Mouse (Mus musculus) liver, adult 2 months (tissue): ENCODE data around the gene Ppwd1. TPM values are rescaled to one million over a fixed set of nuclear protein-coding genes. Genes with fewer than 3 reads are reported as not detected.

Experiments
- DNase-seq: peaks from one replicate; pipeline ENCODE4 v3.0.0-alpha.2; 2011; ENCODE audit warnings: low read depth, low spot score; ENCODE audit errors: extremely low read depth
- H3K27ac ChIP-seq: fragments of 200-500 bp; replicated peaks from 2 replicates; pipeline ENCODE4 v1.5.1; 2012; ENCODE audit warnings: low read depth, mild to moderate bottlenecking, control low read depth, inconsistent platforms, low read length; ENCODE audit not compliant: insufficient read depth
- H3K27me3 ChIP-seq: fragments of 200-500 bp; 2 replicates; pipeline ENCODE4 v1.6.1; 2012; ENCODE audit warnings: mild to moderate bottlenecking, moderate library complexity, low read length, inconsistent platforms; ENCODE audit not compliant: control insufficient read depth, insufficient read depth
- H3K36me3 ChIP-seq: fragments of 200-500 bp; 2 replicates; pipeline ENCODE4 v1.6.1; 2012; ENCODE audit warnings: low read length, inconsistent platforms; ENCODE audit not compliant: control insufficient read depth, insufficient read depth
- H3K4me1 ChIP-seq: fragments of 200-500 bp; 2 replicates; pipeline ENCODE4 v1.6.1; 2011; ENCODE audit warnings: low read length; ENCODE audit not compliant: control insufficient read depth, insufficient read depth
- H3K4me3 ChIP-seq: fragments of 200-500 bp; 2 replicates; pipeline ENCODE4 v1.5.1; 2011; ENCODE audit warnings: low read depth, mild to moderate bottlenecking, control low read depth, low read length, moderate library complexity; ENCODE audit not compliant: insufficient read depth
- H3K79me2 ChIP-seq: fragments of 200-500 bp; 2 replicates; pipeline ENCODE4 v1.6.1; 2012; ENCODE audit warnings: inconsistent platforms, mild to moderate bottlenecking, low read length, moderate library complexity; ENCODE audit not compliant: control insufficient read depth, insufficient read depth
- H3K9ac ChIP-seq: fragments of 200-500 bp; 2 replicates; pipeline ENCODE4 v1.6.1; 2012; ENCODE audit warnings: low read depth, mild to moderate bottlenecking, control low read depth, inconsistent platforms, low read length
- CTCF ChIP-seq: fragments of 200-500 bp; IDR thresholded peaks from 2 replicates; pipeline ENCODE4 v1.5.1; 2011; ENCODE audit warnings: low read depth, low read length, control low read depth
- POLR2A ChIP-seq: fragments of 200-500 bp; IDR thresholded peaks from 2 replicates; pipeline ENCODE4 v1.6.1; 2011; ENCODE audit warnings: low read length, control low read depth; ENCODE audit not compliant: insufficient read depth; ENCODE audit errors: extremely low read depth
- WGBS: fragments of 180-500 bp; shearing (Covaris S2); methylation state at CpG from one replicate; pipeline ENCODE4 v1.1.7; 2018; 5-methylcytosine and 5-hydroxymethylcytosine counted together
- polyA plus RNA-seq: library from polyadenylated mRNA; depleted of rRNA; stranded (reverse); fragments of >200 nt; gene quantifications from 2 replicates; pipeline ENCODE4 v1.2.3, GENCODE M21; 2012
- total RNA-seq: library from RNA; depleted of rRNA; stranded (reverse); fragments of >200 nt; gene quantifications from 2 replicates; pipeline ENCODE4 v1.2.3, GENCODE M21; 2014

Gene Ppwd1
- total and polyA plus RNA-seq, 2 experiments, result 1.0 to 11.2 TPM

DNA sequence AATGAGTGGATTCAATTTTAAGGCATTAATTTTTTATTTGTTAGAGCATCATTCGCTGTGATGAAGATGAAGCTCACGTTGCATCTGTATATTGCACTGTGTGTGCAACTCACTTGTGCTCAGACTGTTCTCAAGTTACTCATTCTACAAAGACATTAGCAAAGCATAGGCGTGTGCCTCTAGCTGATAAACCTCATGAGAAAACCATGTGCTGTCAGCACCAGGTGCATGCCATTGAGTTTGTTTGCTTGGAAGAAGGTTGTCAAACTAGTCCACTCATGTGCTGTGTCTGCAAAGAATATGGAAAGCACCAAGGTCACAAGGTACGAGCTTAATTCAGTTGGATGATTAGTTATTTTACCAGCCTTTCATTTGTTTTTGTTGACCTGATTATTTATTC is 41.3 kb downstream of the Ppwd1 start:
- Histone ChIP-seq H3K36me3 (peaks cover 45% of the 10 kb centered on the region), H3K79me2 (no peaks in the 10 kb centered on the region), H3K27ac (no peak overlapping the region), H3K27me3 (no peaks in the 10 kb centered on the region), H3K9ac (no peak overlapping the region), H3K4me1 (no peaks in the 10 kb centered on the region), H3K4me3 (no peak overlapping the region)
- no peak for DNase-seq
- no peak for TF ChIP-seq CTCF
- TF ChIP-seq POLR2A, result no peak
- WGBS, result 95% methylated on average over 4 of the region's 4 CpGs

DNA sequence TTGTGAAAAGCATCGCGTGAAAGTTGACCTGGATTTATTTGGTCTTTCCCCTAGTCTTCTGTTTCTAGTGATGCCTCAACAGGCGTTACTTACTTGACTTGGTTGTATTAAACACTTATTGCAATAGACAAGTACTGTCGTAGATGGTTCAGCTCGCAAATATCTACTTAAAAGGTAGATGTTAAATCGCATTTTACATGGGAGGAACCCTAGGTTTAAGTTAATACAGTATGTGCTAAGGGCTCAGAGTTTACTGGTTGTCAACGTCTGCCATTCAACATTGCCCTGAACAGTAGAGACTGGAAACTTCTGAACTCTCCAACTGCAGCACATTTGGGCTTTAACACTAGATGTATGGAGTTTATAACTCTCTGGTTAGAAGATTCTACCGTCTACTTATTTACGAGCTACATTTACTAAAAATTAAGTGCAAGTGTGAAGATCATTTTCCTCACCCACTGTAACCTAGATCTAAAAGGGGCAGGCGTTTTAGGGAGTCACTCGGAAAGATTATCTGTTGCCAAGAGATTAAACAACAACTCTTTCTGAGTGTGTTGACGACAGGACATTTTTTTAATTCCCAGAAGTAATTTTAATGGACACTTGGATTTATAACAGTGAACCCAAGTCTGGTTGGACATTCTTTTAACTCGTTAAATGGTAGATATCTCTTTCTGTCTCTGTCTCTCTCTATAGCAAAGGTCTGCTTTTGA is 49.3 kb downstream of the Ppwd1 start:
- Histone ChIP-seq H3K9ac (peak overlapping the region; percentile 90), H3K27ac (peak overlapping the region; percentile 77), H3K79me2 (peaks cover 10% of the 10 kb centered on the region; the same call in 1 of the 2 replicates), H3K36me3 (peaks cover 17% of the 10 kb centered on the region), H3K4me3 (peak overlapping the region; percentile 96), H3K27me3 (no peaks in the 10 kb centered on the region), H3K4me1 (peaks cover 8% of the 10 kb centered on the region; the same call in 1 of the 2 replicates)
- peak; percentile 56 for DNase-seq
- TF ChIP-seq CTCF (no peak), POLR2A (no peak)
- WGBS, result 6% methylated on average over 13 of the region's 13 CpGs

DNA sequence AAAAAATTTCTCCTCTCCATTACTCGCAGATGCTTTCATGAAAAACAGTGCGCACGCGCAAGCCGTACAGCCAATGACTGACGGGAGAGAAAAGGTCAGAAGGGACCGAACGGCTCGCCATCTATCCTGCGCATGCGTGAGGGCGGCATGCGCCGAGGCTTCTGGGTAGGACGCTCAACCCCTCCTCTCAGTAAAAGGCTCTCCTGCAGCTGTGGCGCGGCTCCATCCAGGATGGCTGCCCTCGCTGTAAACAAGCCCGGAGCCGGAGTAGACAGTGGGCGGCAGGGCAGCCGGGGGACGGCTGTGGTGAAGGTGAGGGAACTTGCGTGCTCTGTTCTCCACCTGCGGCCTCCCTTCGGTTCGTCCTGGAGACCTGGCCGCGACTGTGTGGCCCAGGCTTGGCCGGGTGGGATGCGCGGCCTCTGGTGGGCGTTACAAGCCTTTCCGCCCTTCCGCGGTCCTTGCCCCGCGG is 50.0 kb downstream of the Ppwd1 start, which contains the start of gene Trim23:
Gene Trim23, plus strand, starts transcription at position 148 of the 472 bp plus-strand sequence.
- Histone ChIP-seq H3K27ac (peak within 1 kb of the TSS; percentile 77), H3K4me3 (peak within 1 kb of the TSS; percentile 96), H3K79me2 (peaks cover 10% of the 10 kb centered on the region; the same call in 1 of the 2 replicates), H3K9ac (peak within 1 kb of the TSS; percentile 90), H3K36me3 (peaks cover 12% of the 10 kb centered on the region; the same call in 1 of the 2 replicates), H3K4me1 (peaks cover 8% of the 10 kb centered on the region; the same call in 1 of the 2 replicates), H3K27me3 (no peaks in the 10 kb centered on the region)
- TF ChIP-seq POLR2A (peak; percentile 92), CTCF (peak; percentile 13; the same call in 1 of the 2 replicates)
- peak; percentile 93 for DNase-seq
- under 1% methylated on average over 38 of the region's 38 CpGs for WGBS

DNA sequence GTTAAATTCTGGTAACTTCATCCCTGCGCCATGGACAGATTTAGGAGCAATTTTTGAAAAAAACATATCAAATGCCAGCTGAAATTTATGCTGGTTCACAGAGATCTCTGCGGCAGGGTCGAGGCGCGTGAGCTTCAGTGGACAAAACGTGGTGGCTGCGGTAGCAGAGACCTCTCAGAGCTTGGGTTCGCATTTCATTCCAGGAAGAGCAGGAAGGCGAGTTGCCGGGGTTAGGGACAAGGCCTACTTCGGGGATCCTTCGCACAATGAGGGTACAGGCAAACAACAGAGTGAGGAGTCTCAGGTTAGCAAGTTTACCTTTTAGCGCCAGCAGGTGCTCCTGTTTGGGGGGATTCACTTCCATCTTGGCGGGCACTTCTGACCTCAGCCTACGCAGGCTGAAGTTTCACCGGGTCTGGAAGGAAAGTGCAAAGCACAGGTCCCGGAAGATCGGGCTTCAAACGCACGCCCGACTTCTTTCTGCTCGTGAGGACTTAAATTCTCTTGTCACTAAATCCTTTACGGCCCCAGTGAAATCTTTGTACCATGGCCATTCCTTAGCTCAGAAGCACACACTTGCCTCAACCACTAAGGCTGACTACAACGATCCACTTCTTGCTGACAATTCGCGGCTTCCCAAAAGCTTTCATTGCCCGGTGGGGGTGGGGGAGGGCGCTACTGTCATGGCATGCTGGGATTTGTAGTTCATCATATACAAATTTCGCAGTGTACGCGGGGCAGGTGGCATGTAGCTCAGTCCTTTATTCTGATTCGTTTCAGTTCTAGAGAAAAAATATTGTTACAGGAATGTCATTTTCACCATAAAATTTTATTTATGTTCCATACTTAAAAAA is 50.6 kb downstream of the Ppwd1 start, which contains the start of gene Trappc13:
Gene Trappc13, minus strand, starts transcription at position 674 of the 854 bp plus-strand sequence.
- Histone ChIP-seq H3K27ac (peak within 1 kb of the TSS; percentile 77), H3K9ac (peak within 1 kb of the TSS; percentile 90), H3K4me1 (peaks cover 11% of the 10 kb centered on the region; the same call in 1 of the 2 replicates), H3K79me2 (peaks cover 10% of the 10 kb centered on the region; the same call in 1 of the 2 replicates), H3K4me3 (peak within 1 kb of the TSS; percentile 96), H3K27me3 (no peaks in the 10 kb centered on the region), H3K36me3 (peaks cover 11% of the 10 kb centered on the region; the same call in 1 of the 2 replicates)
- DNase-seq, result no peak
- under 1% methylated on average over 32 of the region's 32 CpGs for WGBS
- TF ChIP-seq POLR2A (no peak), CTCF (no peak)

DNA sequence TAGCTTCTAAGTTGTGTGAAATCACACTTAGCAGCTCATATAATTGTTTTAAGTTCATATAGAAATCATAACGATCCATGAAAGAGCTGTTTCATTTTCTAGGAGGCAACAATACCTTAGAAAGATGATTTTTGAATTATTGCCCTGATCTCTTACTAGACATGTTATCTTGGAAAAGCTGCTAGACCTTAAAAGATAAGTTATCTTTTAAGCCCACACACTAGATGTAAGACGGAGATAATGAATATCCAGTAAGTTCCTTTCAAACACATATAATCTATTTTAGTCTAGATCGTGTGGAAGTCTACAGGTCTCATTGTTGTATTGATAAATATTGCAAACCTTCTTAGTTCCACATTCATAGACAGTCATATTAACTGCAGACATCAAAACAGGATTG is 51.8 kb downstream of the Ppwd1 start:
- peaks cover 8% of the 10 kb centered on the region; the same call in 1 of the 2 replicates for H3K36me3 ChIP-seq
- H3K27ac ChIP-seq, result no peak overlapping the region
- 54% methylated on average over 3 of the region's 3 CpGs for WGBS
- TF ChIP-seq POLR2A (no peak), CTCF (no peak)
- H3K9ac ChIP-seq, result no peak overlapping the region
- no peak overlapping the region for H3K4me3 ChIP-seq
- DNase-seq, result no peak
- peaks cover 10% of the 10 kb centered on the region; the same call in 1 of the 2 replicates for H3K79me2 ChIP-seq
- H3K27me3 ChIP-seq, result no peaks in the 10 kb centered on the region
- peaks cover 18% of the 10 kb centered on the region for H3K4me1 ChIP-seq
